Mouse (Mus musculus) adrenal gland, adult 10 weeks (tissue): Measurements from ENCODE around the gene Ttc7b. TPM values are rescaled to one million over a fixed set of nuclear protein-coding genes. Genes with fewer than 3 reads are reported as not detected.

Experiments used
- polyA plus RNA-seq: library from polyadenylated mRNA; stranded (reverse); fragments of 350-450 nt; fragmentation: Illumina TruSeq; extraction: RNeasy Lipid Tissue Mini Kit (QIAGEN cat#74804); gene quantifications from one replicate; pipeline ENCODE4 v1.2.3, GENCODE M21; 2014; ENCODE audit warnings: low read depth, low replicate concordance

The Ttc7b gene
- 37.3 TPM for polyA plus RNA-seq

DNA sequence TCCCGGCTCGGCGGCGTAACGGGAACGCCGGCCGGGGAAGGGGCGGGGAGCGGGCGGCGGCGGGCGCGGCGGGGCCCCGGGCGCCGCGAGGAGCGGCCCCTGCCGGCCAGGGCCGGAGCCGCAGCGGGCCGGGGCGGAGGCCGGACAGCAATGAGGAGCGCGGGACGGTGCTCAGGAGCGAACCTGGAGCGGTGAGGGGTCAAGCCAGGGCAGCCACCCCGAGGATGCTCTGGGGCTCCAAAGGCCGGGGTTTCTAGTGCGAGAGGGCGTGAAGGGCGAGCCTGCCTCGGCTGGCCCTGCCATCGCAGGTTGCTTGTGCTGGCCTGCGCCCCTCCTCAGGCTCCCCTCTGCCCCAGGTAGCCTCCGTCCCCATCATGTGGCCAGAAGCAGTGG, at the start of gene Ttc7b:
Gene Ttc7b, minus strand, starts transcription at position 33 of the 393 bp plus-strand sequence.

Other genes with a start within 250 kb of the Ttc7b start
- 9.6 TPM for gene Rps6ka5, start 206.2 kb upstream of the Ttc7b start, polyA plus RNA-seq